Mouse (Mus musculus) cerebral cortex, adult 2 months (tissue): ENCODE results near the gene Zbtb46.

Source experiments
- WGBS: fragments of 180-500 bp; shearing (Covaris S2); methylation state at CpG from one replicate; pipeline ENCODE4 v1.1.7; 2018; 5-methylcytosine and 5-hydroxymethylcytosine counted together

Zbtb46 gene

DNA sequence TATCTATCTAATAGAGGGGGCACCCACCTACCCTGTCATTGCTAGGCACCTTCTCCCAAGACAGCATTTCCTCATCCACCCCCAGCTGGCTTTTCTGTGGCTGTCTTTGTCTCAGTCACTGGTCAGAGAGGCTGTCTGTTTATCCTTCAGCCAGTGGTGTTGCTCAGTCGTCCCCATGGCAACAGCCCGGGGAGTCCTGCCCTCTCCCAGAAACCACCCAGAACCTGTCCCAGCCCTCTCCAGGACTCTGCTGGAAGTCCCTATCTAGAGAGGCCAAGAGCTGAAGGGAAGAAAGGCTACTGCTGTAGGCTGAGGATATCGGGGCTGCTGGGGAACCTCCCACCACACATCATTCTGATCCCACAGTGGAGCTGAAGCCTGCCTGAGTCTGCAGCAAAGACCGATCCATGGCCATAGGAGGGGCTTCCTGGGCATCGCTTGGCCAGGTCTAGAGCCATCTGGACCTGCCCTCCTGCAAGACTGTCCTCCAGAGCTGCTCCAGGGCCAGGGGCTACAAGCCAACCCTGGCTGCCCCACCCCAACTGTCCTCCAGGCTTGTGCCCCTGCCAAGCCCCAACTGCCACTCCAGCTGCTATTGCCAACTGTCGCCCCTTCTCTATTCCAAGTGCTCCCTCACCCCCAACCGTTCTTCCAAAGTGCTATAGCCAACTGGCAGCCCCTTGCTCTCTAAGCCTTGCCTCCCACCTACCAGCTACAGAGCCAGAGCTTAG is 3.9 kb upstream of the Zbtb46 start:
- WGBS, result 22% methylated on average over 7 of the region's 7 CpGs

DNA sequence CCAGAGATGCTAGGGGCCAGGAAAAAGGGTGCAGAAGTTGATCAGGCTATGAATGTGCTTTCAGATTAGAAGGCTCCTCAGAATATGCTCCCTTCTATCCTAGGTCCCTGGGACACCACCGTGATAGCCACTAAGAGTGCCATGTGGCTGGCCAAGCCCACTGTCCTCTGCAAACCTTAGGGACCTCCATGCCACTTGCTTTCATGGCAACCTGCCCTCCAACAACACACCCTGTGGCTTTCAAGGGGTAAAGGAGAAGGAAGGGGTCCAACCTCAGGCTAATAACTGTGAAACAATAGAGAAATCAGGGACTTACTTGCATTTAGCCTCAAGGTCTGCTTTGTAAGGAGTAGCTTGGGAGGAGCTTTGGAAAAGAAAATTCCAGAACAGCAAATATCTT is 3.4 kb upstream of the Zbtb46 start:
- 82% methylated on average over 1 of the region's 1 CpGs for WGBS

DNA sequence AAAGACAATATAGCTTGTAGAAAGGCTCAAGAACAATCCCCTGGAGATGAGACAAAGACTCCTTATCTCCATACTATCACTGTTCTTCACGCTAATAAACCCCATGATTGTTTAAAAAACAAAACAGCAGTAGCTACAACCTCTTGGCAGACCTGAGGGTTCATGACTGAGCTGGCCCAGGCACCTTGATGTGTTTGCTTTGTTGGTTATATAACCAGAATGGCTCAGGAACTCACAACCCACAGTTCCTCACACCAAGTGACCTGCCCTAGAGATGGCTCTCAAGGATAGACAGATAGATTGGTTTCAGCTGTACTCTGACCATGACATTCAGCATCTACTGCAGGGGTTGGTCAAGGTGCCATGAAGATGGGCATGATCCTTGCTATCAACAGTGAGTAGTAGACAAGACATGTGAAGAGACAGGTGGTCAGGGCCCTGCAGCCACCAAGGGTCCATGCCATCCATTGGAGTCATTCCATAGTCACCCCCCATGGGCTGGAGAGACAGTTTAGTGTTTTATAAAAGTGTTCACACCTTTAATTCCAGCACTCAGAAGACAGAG is 2.4 kb upstream of the Zbtb46 start:
- WGBS, result 85% methylated on average over 1 of the region's 1 CpGs

DNA sequence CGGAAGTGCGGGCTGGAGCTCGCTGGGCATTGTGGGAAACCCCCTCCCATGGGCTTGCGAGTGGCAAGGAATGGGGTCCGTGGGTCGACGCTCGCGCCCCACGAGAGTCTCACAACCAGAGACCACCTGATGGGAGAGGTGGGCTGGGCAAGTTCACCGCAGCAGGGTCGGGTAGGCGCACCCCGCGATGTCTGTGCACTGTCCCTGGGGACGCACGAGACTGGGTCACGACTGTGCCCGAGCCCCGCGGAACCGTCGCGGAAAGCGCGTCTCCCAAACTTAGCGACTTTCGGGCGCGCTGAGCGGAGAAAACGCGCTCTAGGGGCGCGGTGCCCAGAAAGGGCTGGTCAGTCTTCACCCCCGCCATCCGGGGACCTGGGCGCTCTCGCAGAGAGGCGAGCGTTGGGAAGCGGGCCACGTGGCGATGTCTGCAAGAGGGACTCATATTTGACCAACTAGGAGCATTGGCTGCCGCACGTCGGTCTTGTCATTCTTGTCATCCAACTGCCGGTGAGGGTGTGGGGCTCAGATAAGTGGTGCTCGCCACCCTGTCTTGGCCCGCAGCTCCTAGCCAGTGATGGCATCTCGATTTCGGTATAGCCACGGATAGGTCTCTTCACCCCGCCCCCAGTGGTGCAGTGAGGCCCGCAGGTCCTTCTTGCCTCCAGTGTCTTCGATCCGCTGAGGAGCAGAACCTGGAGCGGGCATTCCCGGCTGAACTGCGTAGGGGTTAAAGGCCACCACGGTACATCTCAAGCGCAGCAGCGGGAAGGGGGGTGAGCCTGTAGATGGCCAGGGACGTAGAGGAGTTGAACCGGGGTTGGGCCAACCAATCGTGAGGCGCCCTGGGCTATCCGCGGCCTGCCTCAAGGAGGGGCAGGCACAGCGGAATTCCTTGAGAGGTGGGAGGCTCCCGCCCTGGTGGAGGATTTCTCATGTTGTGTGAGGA is 721 bp upstream of the Zbtb46 start:
- WGBS, result 6% methylated on average over 71 of the region's 71 CpGs

DNA sequence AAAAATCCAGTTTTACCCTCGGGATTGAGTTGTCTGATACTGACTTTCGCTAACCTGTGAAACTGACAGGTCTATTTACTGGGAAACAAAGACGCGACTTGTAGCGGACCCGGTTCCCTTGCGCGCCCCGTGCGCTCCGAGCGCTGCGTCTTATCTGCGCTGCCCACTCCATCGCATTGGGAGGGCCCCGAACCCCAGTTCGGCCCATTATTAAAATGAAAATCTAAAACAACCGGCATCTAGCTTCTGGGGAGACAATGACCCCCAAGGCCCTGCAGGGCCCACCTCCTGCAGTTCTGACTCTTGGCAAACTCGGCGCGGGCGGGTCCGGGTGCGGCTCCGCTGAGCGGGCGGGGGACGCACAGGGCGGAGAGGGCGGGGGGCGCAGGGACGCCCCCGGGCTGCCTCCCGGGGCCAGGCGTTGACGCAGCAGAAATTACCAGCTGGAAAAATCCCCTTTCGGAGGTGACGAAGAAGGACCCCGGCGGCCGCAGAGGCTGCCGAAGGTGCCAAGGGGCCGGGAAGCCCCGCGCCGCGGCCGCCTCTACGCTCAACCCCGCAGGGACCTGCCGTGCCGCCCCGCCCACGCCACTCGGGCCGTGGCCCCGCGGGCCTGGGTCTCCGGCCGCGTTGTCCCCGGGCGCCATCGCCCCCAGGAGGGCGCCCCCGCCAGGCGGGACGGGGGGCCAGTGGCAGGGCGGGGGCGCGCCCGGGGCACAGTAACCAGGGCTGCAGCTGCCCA is 644 bp downstream of the Zbtb46 start:
- WGBS, result under 1% methylated on average over 64 of the region's 72 CpGs

DNA sequence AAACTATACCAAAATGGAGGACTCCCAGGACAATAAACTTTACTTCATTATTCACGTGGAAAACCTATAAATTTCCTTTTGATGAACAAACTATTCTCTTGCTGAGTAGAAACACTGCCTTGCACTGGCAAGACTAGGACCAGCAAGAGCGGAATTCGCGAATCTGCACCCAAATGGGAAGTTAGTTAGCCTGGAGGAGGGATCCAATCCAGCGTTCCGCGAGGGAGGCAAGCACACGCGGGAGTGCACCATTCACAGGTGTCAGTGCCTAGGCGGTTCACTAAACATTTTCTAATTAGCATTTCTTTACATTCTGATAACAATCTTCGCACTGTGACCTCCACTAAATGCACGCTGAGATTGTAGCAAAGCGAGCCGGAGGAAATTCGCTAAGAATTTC is 1.4 kb downstream of the Zbtb46 start:
- 4% methylated on average over 15 of the region's 15 CpGs for WGBS

DNA sequence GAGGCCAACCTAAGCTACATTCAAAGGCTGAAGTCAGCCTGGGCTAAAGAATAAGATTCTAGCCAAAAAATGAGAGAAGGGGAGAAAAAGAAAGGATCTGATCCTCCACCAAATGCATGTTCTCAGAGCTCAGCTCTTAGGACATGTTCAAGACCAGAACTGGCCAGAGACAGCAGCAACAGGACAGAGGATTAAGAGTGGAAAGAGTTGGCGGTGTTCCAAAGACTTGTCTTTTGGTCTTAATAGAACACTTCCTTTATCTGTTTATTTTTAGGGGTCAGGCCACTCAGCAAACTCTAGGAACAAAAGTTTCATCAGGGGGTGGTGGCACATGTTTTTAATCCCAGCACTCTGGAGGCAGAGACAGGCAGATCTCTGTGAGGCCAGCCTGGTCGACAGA is 3.3 kb downstream of the Zbtb46 start:
- 83% methylated on average over 2 of the region's 2 CpGs for WGBS

DNA sequence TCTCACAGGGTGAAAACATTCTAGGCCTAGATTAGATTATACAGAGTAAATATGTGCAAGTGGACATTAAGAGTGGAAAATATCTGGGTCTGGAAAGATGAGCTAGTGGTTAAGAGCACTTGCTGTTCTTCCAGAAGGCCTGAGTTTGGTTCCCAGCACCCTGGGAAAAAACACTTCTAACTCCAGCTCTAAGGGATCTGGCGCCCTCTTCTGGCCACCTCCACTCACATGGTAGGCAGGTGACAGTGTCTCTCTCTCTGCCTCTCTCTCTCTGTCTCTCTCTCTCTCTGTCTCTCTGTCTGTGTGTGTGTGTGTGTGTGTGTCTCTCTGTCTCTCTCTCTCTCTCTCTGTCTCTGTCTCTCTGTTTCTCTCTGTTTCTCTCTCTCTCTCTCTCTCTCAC is 6.0 kb downstream of the Zbtb46 start:
- WGBS, result 57% methylated on average over 1 of the region's 1 CpGs

DNA sequence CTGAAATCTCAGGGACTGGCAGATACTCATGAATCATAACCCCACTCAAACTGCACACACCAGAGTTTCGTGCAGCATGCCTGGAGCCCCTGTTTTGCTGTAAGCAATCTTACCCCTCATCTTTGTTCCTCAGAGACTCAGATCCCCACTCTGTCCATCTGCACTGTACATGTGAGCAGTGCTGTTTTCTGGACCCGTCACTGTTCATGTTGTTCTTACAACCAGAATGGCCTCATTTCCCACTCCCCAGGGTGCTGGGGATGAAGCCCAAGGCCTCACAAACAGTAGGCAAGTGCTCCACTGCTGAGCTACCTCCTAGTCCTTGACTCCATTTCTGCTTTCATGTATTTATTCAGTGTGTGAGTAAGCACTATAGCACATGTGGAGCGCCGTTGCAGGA is 7.0 kb downstream of the Zbtb46 start:
- WGBS, result 56% methylated on average over 4 of the region's 4 CpGs

DNA sequence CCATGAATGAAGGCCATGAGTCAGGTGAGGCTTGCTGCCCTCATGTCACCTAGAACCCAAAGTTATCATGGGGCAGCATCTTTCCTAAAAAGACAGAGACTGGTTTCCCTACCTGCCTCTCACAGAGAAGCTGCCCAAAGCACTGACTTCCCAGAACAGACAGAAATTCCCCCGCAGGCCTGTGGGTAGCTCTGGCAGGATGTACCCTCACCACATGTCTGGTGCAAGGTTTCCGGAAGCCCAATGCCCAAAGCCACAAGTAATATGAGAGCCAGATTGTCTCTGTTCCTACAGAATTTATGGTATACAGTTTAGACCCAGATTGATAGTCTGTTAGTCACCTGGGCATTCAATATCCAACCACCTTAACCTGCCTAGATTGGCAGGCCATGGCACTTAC is 16.2 kb downstream of the Zbtb46 start:
- WGBS, result 95% methylated on average over 2 of the region's 2 CpGs

DNA sequence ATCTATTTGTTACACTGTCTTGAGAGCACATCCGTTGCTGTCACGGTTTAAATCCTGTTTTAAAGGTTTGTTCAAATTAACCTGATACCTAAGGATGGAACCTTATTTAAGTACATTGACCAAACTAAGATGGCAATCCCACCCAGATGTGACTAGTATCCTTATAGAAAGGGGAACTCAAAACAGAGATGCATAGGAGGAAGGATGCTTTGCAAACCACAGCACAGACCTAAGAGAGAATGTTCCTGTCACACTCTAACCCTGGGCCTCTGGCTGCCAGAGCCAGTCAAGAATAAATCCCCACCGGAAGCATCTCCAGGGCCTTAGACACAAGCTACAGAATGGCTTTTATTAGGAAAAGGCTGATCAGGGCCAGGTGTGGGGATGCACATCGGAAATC is 21.1 kb downstream of the Zbtb46 start:
- 84% methylated on average over 4 of the region's 4 CpGs for WGBS

DNA sequence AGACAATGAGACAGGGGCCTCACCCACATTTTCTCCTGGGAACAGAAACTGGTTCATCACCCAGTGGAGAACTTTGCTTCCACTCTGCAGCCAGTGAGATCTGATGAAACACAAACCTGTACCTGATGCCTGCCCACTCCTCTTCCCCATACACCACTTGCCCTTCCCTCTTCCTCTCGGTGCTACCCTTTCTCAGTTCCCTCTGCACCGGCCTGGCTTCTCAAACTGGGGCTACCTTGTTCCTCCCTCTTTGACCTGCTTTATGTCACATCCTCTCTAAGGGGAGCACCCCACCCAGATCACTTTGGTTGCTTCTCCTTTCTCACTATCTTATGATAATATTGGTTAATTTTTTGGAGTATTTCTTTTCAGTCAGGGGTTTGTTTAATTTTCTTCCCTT is 23.0 kb downstream of the Zbtb46 start:
- 86% methylated on average over 2 of the region's 2 CpGs for WGBS

DNA sequence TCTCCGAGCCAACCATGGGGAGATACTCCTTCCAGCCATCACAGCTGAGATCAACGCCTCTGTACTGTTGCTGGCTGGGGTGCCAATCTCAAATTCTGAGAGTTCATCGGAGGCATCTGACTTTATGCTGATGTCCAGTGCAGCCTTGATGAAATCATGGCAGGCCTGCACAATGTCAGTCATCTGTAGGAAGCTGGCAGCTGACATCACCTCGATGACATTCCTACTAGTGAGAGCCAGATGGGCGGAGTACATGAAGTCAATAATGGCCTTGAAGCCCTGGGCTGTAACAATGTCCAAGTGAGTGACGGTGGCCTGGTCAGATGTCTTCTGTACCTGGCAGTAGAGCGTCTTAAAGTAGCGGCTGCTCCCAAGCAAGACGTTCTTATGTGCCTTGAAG is 35.4 kb downstream of the Zbtb46 start:
- WGBS, result 78% methylated on average over 9 of the region's 9 CpGs

DNA sequence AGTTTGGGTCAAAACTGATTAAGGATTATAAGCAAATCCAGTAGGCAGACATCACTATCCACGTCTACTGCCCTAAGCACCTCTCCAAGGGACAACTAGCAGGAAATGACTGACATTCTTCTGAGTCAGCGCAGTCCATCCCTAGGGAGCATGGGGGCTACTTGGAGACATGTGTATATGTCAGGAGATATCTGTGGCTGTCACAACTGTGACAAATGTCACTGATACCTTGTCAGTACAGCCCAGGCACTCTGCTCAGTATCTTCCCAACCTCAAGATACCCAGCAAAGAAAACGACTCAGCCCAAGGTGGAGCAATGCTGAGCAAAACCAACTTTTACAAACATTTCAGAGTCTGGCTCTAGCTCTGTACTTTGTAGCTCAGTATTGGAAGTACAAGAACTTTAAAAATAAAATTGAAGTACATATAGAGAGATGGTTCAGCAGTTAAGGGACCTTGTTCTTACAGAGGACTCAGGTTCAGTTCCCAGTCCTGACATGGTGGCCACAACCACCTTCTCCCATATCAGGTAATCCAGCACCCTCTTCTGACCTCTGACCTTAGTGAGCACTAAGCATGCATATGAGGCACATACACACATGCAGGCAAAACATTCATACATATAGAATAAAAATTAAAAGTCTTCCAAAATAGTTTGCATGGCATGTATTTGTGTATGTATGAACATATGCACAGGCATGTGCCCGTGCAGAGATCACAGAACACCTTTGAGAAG is 38.2 kb downstream of the Zbtb46 start:
- WGBS, result 49% methylated on average over 4 of the region's 4 CpGs

DNA sequence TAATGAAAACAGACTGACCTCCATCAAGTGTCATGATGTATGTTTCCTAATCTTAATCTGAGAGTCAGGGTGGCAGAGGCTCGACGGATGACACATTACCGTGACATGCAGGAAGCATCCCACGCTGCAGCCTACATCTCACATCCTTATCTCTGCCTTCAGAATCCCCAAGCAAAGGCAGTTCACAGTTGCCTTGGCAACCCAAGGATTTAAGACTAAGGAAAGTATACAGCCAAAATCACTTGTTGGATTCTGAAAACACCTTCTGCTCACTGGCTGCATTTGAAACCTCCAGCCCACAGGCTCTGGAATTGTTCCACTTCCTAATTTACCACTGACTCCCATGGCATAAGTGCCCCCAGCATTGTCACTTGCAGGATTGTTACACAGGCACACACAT is 38.8 kb downstream of the Zbtb46 start:
- 49% methylated on average over 4 of the region's 4 CpGs for WGBS

DNA sequence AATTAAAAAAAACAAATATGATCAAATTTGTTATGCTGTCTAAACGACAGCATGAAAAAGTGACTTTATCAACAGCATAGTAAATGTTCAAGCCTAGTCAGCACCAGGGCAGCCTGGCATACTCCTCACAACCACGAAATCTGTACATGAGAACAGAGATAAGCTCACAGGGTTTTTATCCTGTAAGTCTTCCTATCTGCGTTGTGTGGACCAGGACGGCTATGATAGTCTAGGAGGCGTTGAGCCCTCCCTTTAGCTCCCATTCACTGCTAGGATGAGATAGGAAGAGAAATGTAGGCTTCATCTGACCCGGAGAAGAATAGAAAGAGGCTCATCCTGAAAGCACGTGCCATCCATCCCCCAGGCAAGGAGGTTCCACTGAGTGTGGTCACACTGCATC is 39.9 kb downstream of the Zbtb46 start:
- 68% methylated on average over 7 of the region's 7 CpGs for WGBS

DNA sequence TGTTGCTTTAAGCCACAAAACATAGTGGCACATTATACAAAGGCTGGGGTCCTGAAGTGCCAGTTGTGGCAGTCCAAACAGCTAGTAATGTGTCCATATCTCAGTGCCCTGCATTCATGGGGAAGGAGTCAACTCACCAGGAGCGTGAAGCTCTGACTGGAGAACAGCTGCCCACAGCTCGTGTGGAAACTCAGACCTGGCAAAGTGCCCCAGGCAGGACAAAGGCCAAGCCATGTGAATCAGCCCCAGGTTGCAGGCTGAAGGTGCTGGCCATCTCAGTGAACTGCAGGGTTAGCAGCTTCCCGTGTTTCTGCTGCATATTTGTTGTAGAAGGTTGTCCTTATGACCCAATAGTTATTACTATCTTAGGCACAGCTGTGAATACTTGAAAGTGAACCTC is 43.3 kb downstream of the Zbtb46 start:
- 51% methylated on average over 3 of the region's 3 CpGs for WGBS

DNA sequence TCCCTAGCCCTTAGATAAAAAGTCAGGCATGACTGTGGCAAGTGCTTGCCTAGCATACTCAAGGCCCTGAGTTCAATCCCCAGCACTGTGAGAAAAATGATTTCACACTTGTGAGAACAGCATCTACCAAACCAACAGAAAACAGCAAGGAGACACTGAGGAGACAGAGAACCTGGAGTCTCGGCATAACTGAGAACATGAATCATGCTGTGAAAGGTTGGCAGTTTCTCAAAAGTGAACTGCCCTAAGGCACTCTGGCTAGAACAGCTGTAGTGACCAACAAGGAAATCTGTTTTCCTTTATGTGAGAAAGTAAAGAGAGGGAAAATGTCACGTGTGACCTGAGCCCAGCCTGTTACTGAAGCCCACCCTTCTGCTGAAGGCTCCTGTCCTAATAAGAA is 46.1 kb downstream of the Zbtb46 start:
- whole genome bisulfite sequencing, result 35% methylated on average over 2 of the region's 2 CpGs

DNA sequence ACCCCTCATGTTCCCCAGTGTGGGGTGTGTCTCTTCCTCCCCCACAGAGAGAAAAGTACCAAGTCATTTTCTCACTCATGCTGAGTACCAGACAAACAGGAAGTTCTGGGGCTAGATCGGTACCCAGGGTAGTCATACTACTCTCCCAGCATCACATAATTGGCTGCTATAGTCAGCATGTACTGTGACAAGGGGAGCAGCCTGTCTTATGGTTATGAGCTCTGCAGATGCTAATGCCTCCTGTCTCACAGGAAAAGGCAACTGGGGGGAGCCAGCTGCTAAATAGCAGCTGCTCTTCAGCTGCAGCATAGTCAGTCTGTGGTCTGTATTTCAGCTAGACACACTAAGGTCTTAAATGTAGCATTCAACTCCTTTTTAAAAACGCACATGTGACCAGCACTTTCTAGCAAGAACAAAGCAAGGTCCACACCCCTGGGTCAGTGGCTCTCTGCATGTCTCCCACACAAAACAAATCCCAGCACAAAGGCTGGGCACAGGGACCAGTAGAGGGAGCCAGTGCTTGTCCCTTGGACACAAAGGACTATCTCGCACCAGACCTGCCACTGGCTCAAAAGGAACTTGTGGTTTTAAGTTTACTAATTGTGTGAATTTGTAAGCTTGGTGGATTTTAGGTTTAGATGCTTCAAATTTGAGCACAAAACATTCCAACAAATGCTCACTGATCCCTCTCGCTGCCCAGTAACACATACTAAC is 48.3 kb downstream of the Zbtb46 start:
- 32% methylated on average over 4 of the region's 4 CpGs for WGBS

DNA sequence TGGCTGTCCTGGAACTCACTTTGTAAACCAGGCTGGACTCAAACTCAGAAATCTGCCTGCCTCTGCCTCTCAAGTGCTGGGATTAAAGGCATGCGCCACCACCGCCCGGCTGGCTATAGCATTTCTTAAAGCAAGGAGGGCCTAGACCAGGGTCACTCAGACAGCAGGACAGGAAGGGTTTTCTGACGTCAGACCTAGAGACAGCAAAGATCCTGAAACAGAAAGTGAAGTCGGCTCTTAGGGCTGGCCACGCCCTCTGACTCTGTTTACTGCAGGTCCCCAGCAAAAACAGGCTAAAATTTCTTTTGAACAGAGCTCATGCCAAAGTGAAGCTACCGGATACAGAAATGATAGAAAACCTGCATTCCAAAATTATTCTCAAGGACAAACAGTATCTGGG is 49.6 kb downstream of the Zbtb46 start:
- 83% methylated on average over 7 of the region's 7 CpGs for WGBS

DNA sequence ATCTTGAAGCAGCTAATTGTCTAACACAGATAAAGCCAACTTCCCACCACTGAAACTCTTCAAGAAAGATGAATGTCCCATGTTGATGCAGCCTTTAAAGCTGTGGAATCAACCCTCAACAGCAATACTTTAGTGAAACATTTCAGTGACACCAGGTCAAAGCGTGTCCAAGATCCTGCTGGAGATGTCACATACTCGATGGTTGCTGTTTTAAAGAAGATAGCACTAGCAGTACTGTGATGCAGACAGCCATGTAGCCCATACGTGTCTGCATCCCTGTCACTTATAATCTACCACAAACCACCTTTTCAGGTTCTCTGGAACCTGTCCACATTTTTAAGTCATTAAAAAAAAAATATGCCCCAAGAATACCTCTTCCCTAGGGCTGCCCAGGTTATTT is 55.5 kb downstream of the Zbtb46 start:
- WGBS, result 95% methylated on average over 3 of the region's 3 CpGs
